Mouse (Mus musculus): ENCODE results near the gene Selenbp2. TPM values are rescaled to one million over a fixed set of nuclear protein-coding genes. Genes with fewer than 3 reads are reported as not detected.
"Not testable (repeated sequence)": the region's sequence is repeated elsewhere in the genome, so short reads cannot be mapped to it uniquely, and the experiment has no call there.

The Selenbp2 gene
- total RNA-seq (2014; rRNA removed) (1.8 TPM in 1 of 2 replicates, not detected in the other), polyA plus RNA-seq (2015; fragmentation: Nextera tagmentation; extraction: Ambion mirVana) (0.62 and 0.79 TPM in 2 replicates)

GRCm38 (mm10) chr3:94693329-94693825 is at the start of gene Selenbp2:
Selenbp2 (plus strand) TSS chr3:94693556.
- H3K9me3 ChIP-seq (ENCODE audit: low read length), result no peaks in the 10 kb centered on the region
- H3K27ac ChIP-seq, result no peak within 1 kb of the TSS
- no peak within 1 kb of the TSS for H3K9ac ChIP-seq (replicated peaks; ENCODE audit: low read length)
- DNase-seq (ENCODE audit: low spot score), result no peak
- H3K4me3 ChIP-seq (ENCODE audit: low read length), result no peak within 1 kb of the TSS
- H3K4me2 ChIP-seq (ENCODE audit: low read depth, low read length), result no peak within 1 kb of the TSS
- no peaks in the 10 kb centered on the region for H3K36me3 ChIP-seq (ENCODE audit: insufficient read depth, low read length)
- no peak for ATAC-seq
- H3K4me1 ChIP-seq (ENCODE audit: insufficient read depth, low read length), result no peaks in the 10 kb centered on the region
- no peaks in the 10 kb centered on the region for H3K27me3 ChIP-seq (ENCODE audit: insufficient read depth, low read length)
- WGBS, result 77% methylated on average over 5 of the region's 5 CpGs
- no peak for TF ChIP-seq CTCF (IDR thresholded peaks at IDR 0.05; ENCODE audit: low read depth)

DNA sequence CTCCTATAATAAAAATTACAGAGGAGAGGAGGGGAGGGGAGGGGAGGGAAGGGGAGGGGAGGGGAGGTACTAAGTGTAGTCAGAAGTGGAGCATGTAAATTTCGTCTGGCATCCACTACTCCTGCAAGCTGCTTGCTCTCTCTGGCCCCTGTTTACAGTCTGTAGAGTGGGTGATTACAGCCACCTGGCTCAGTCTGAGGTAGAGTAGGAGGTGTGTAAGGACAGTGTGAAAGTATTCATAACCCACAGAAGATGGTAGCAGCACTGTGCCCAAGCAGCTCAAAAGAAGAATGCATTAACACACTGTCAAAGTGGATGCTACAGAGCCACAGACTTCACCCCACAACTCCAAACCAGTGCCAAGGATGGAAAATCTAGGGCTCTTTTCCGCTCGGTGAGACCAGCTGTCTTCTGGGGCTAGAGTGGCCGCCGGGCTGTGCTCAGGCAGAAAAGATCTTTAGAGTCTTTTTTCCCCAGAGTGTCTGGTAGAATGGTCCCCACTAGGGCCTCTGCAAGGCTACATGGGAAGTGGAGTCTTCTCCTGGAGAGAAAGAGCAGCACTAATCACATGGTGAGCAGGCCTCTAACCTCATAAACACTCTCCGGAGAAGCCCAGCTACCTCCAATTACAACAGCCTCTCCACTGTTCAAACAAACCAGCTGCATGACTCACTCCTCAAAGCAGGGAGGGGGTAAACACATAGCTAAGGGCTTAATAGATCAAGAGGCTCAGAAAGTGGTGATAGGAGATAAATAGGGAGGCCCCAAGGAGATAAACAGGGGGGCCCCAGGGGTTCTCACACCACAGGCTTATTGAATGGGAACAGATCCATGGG is 44.4 kb upstream of the Selenbp2 start:
- ATAC-seq (0 out of 2 replicates have a peak, but pooled peaks have one; percentile 47), DNase-seq (ENCODE audit: low spot score) (peak; percentile 9)
- no peak for TF ChIP-seq CTCF (IDR thresholded peaks at IDR 0.05; ENCODE audit: low read depth)
- Histone ChIP-seq H3K36me3 (ENCODE audit: insufficient read depth, low read length) (no peaks in the 10 kb centered on the region), H3K4me1 (ENCODE audit: insufficient read depth, low read length) (no peaks in the 10 kb centered on the region), H3K4me3 (ENCODE audit: low read length) (no peak overlapping the region), H3K27me3 (ENCODE audit: insufficient read depth, low read length) (no peaks in the 10 kb centered on the region), H3K9me3 (ENCODE audit: low read length) (no peaks in the 10 kb centered on the region), H3K4me2 (ENCODE audit: low read depth, low read length) (no peak overlapping the region), H3K27ac (no peak overlapping the region), H3K9ac (replicated peaks; ENCODE audit: low read length) (no peak overlapping the region)
- 28% methylated on average over 6 of the region's 6 CpGs for WGBS

GRCm38 (mm10) chr3:94650409-94650808 is 42.9 kb upstream of the Selenbp2 start:
- TF ChIP-seq CTCF (IDR thresholded peaks at IDR 0.05; ENCODE audit: low read depth), result no peak
- Histone ChIP-seq H3K4me3 (ENCODE audit: low read length) (no peak overlapping the region), H3K36me3 (ENCODE audit: insufficient read depth, low read length) (no peaks in the 10 kb centered on the region), H3K27ac (no peak overlapping the region), H3K9ac (replicated peaks; ENCODE audit: low read length) (no peak overlapping the region), H3K27me3 (ENCODE audit: insufficient read depth, low read length) (no peaks in the 10 kb centered on the region), H3K4me1 (ENCODE audit: insufficient read depth, low read length) (no peaks in the 10 kb centered on the region), H3K9me3 (ENCODE audit: low read length) (no peaks in the 10 kb centered on the region), H3K4me2 (ENCODE audit: low read depth, low read length) (no peak overlapping the region)
- no peak for DNase-seq (ENCODE audit: low spot score)
- 79% methylated on average over 7 of the region's 7 CpGs for WGBS
- ATAC-seq, result no peak

DNA sequence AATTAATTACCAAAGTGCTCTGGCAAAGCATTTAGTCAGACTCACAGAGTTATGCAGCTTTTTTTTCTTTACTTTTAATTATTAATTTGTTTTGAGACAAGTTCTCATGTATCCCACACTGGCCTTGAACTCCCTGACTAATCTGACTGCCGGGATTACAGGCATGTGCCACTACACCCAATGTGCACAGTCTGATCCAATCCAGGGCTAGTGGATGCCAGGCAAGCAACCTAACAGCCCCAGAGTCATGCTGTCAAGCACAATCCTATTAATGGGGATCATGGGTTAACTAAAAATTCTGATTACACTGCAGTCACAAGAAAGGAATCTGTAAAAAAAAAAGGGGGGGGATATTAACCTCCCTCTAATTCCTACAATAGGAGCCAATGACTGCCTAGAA is 39.4 kb upstream of the Selenbp2 start:
- DNase-seq (ENCODE audit: low spot score); H3K4me2 ChIP-seq (ENCODE audit: low read depth, low read length); ATAC-seq; H3K36me3 ChIP-seq (ENCODE audit: insufficient read depth, low read length); H3K27ac ChIP-seq; H3K27me3 ChIP-seq (ENCODE audit: insufficient read depth, low read length); H3K4me3 ChIP-seq (ENCODE audit: low read length); H3K9ac ChIP-seq (replicated peaks; ENCODE audit: low read length); H3K4me1 ChIP-seq (ENCODE audit: insufficient read depth, low read length); H3K9me3 ChIP-seq (ENCODE audit: low read length): not testable (repeated sequence)
- 79% methylated on average over 1 of the region's 1 CpGs for WGBS

- WGBS, result 5% methylated on average over 19 of the region's 47 CpGs
Observed at GRCm38 (mm10) chr3:94657852-94658739, 35.3 kb upstream of the Selenbp2 start.

GRCm38 (mm10) chr3:94658740-94659095 is 34.6 kb upstream of the Selenbp2 start, which contains the start of gene Tuft1:
Tuft1 (minus strand) TSS chr3:94658872.
- not testable (repeated sequence) for H3K27ac ChIP-seq; DNase-seq (ENCODE audit: low spot score); H3K9ac ChIP-seq (replicated peaks; ENCODE audit: low read length); H3K27me3 ChIP-seq (ENCODE audit: insufficient read depth, low read length); H3K4me1 ChIP-seq (ENCODE audit: insufficient read depth, low read length); H3K9me3 ChIP-seq (ENCODE audit: low read length); H3K36me3 ChIP-seq (ENCODE audit: insufficient read depth, low read length)
- Histone ChIP-seq H3K4me3 (ENCODE audit: low read length) (peak within 1 kb of the TSS; percentile 38), H3K4me2 (ENCODE audit: low read depth, low read length) (peak within 1 kb of the TSS; percentile 54)
- under 1% methylated on average over 21 of the region's 33 CpGs for WGBS
- peak; percentile 94 for ATAC-seq

More at GRCm38 (mm10) chr3:94657852-94658739, 35.3 kb upstream of the Selenbp2 start:
- H3K4me2 ChIP-seq (ENCODE audit: low read depth, low read length), result peak overlapping the region; percentile 54
- peak overlapping the region; percentile 38 for H3K4me3 ChIP-seq (ENCODE audit: low read length)
- ATAC-seq; H3K4me1 ChIP-seq (ENCODE audit: insufficient read depth, low read length); H3K9ac ChIP-seq (replicated peaks; ENCODE audit: low read length); H3K27ac ChIP-seq; H3K9me3 ChIP-seq (ENCODE audit: low read length); H3K36me3 ChIP-seq (ENCODE audit: insufficient read depth, low read length); DNase-seq (ENCODE audit: low spot score); H3K27me3 ChIP-seq (ENCODE audit: insufficient read depth, low read length): not testable (repeated sequence)

All from hindbrain, postnatal 0 days (tissue).